Mouse (Mus musculus): ENCODE results near the gene Cpne6.

- TF ChIP-seq CTCF (IDR thresholded peaks at IDR 0.05; ENCODE audit: control insufficient read depth, insufficient read depth, insufficient replicate concordance, low read depth, low read length), result no peak
- no peak for TF ChIP-seq POLR2A (IDR thresholded peaks at IDR 0.05; ENCODE audit: control insufficient read depth, low read depth, low read length)
These were observed 18.1 kb upstream of the Cpne6 start for GRCm38 (mm10) chr14:55492103-55492502.
